Mouse (Mus musculus) MEL (cell line): ENCODE measurements around the gene Rnaset2a. TPM values are rescaled to one million over a fixed set of nuclear protein-coding genes. Genes with fewer than 3 reads are reported as not detected.

ENCODE experiments used
- DNase-seq: peaks from one replicate; pipeline ENCODE4 v3.0.0; 2011; ENCODE audit warnings: low read depth, low spot score
- H3K27ac ChIP-seq: 2 replicates; pipeline ENCODE4 v1.5.1; 2012; ENCODE audit warnings: low read depth, mild to moderate bottlenecking, control low read depth, low read length, moderate library complexity; ENCODE audit not compliant: control insufficient read depth
- H3K27me3 ChIP-seq, 2 experiments: fragments of 150-350 bp in 1 of 2; sonication (generic) in 1 of 2; 2 replicates each; pipeline ENCODE4 v1.6.1; 2012; ENCODE audit warnings: low read length in 2 of 2, mild to moderate bottlenecking in 2 of 2, improper control_type of control experiment in 1 of 2, moderate library complexity in 1 of 2; ENCODE audit not compliant: insufficient read depth in 2 of 2, control insufficient read depth in 1 of 2
- H3K36me3 ChIP-seq, 2 experiments: 2 replicates each; pipeline ENCODE4 v1.6.1; 2012 to 2014; ENCODE audit warnings: low read length in 2 of 2, improper control_type of control experiment in 1 of 2, inconsistent platforms in 1 of 2, mild to moderate bottlenecking in 1 of 2; ENCODE audit not compliant: insufficient read depth in 2 of 2, control insufficient read depth in 1 of 2
- H3K4me1 ChIP-seq, 2 experiments: fragments of 150-350 bp in 1 of 2; sonication (generic) in 1 of 2; 2 replicates each; pipeline ENCODE4 v1.6.1; 2012; ENCODE audit warnings: low read length in 2 of 2, improper control_type of control experiment in 1 of 2, mild to moderate bottlenecking in 1 of 2; ENCODE audit not compliant: insufficient read depth in 2 of 2, control insufficient read depth in 1 of 2
- H3K4me3 ChIP-seq, 2 experiments: fragments of 150-350 bp in 1 of 2; sonication (generic) in 1 of 2; 2 replicates each; pipeline ENCODE4 v1.5.1; 2012; ENCODE audit warnings: low read depth in 2 of 2, low read length in 2 of 2, mild to moderate bottlenecking in 2 of 2, moderate library complexity in 2 of 2, control low read depth in 1 of 2, improper control_type of control experiment in 1 of 2; ENCODE audit not compliant: control insufficient read depth in 1 of 2, insufficient read depth in 1 of 2
- H3K79me2 ChIP-seq: 2 replicates; pipeline ENCODE4 v1.6.1; 2012; ENCODE audit warnings: mild to moderate bottlenecking, low read length, moderate library complexity; ENCODE audit not compliant: control insufficient read depth, poor library complexity, insufficient read depth
- H3K9ac ChIP-seq: 2 replicates; pipeline ENCODE4 v1.6.1; 2012; ENCODE audit warnings: low read depth, mild to moderate bottlenecking, control low read depth, low read length, moderate library complexity; ENCODE audit not compliant: control insufficient read depth, poor library complexity, severe bottlenecking
- H3K9me3 ChIP-seq: fragments of 150-350 bp; sonication (generic); replicated peaks from 2 replicates; pipeline ENCODE4 v1.6.1; 2012; ENCODE audit warnings: mild to moderate bottlenecking, low read length, improper control_type of control experiment, moderate library complexity; ENCODE audit not compliant: insufficient read depth
- CTCF ChIP-seq, 3 experiments: IDR thresholded peaks in 2 of 3; conservative IDR thresholded peaks in 1 of 3; 2 replicates each; pipeline ENCODE4 v1.5.1; 2011 to 2012; ENCODE audit warnings: low read length in 3 of 3, low read depth in 2 of 3, mild to moderate bottlenecking in 2 of 3, improper control_type of control experiment in 1 of 3, inconsistent platforms in 1 of 3, mixed read lengths in 1 of 3, moderate library complexity in 1 of 3; ENCODE audit not compliant: control insufficient read depth in 1 of 3, insufficient read depth in 1 of 3, poor library complexity in 1 of 3, severe bottlenecking in 1 of 3
- E2F4 ChIP-seq: IDR thresholded peaks from 2 replicates; pipeline ENCODE4 v1.6.1; 2011; ENCODE audit warnings: low read depth, low read length, improper control_type of control experiment, borderline replicate concordance
- ELF1 ChIP-seq: IDR thresholded peaks from 2 replicates; pipeline ENCODE4 v1.6.1; 2014; ENCODE audit warnings: low read depth, mild to moderate bottlenecking, inconsistent platforms, low read length, improper control_type of control experiment, moderate library complexity
- ETS1 ChIP-seq: IDR thresholded peaks from 2 replicates; pipeline ENCODE4 v1.6.1; 2012; ENCODE audit warnings: low read depth, mild to moderate bottlenecking, inconsistent platforms, low read length, improper control_type of control experiment, moderate library complexity
- GABPA ChIP-seq: IDR thresholded peaks from 2 replicates; pipeline ENCODE4 v1.6.1; 2012; ENCODE audit warnings: low read depth, mild to moderate bottlenecking, inconsistent platforms, low read length, improper control_type of control experiment, moderate library complexity
- KAT2A ChIP-seq: conservative IDR thresholded peaks from 2 replicates; pipeline ENCODE4 v1.6.1; 2012; ENCODE audit warnings: low read depth, low read length, improper control_type of control experiment, inconsistent platforms
- MAFK ChIP-seq: IDR thresholded peaks from 2 replicates; pipeline ENCODE4 v1.6.1; 2011; ENCODE audit warnings: low read depth, mild to moderate bottlenecking, low read length, improper control_type of control experiment, borderline replicate concordance
- MAX ChIP-seq: IDR thresholded peaks from 2 replicates; pipeline ENCODE4 v1.6.1; 2011; ENCODE audit warnings: low read length, improper control_type of control experiment
- MEF2A ChIP-seq: IDR thresholded peaks from 2 replicates; pipeline ENCODE4 v1.6.1; 2014; ENCODE audit warnings: low read depth, mild to moderate bottlenecking, inconsistent platforms, low read length, improper control_type of control experiment; ENCODE audit not compliant: poor library complexity, insufficient replicate concordance, severe bottlenecking; ENCODE audit errors: extremely low read depth
- MXI1 ChIP-seq: IDR thresholded peaks from 2 replicates; pipeline ENCODE4 v1.6.1; 2011; ENCODE audit warnings: mild to moderate bottlenecking, low read depth, low read length, improper control_type of control experiment
- MYB ChIP-seq: IDR thresholded peaks from 2 replicates; pipeline ENCODE4 v1.6.1; 2011; ENCODE audit warnings: mild to moderate bottlenecking, low read depth, low read length, improper control_type of control experiment
- MYC ChIP-seq: IDR thresholded peaks from 2 replicates; pipeline ENCODE4 v1.6.1; 2011; ENCODE audit warnings: low read depth, mild to moderate bottlenecking, low read length, improper control_type of control experiment, moderate library complexity
- NELFE ChIP-seq: IDR thresholded peaks from 2 replicates; pipeline ENCODE4 v1.6.1; 2011; ENCODE audit warnings: low read depth, low read length, improper control_type of control experiment
- NRF1 ChIP-seq: IDR thresholded peaks from 2 replicates; pipeline ENCODE4 v1.6.1; 2014; ENCODE audit warnings: low read depth, mild to moderate bottlenecking, inconsistent platforms, low read length, improper control_type of control experiment, moderate library complexity; ENCODE audit not compliant: poor library complexity, insufficient read depth, severe bottlenecking
- SIN3A ChIP-seq: IDR thresholded peaks from 2 replicates; pipeline ENCODE4 v1.6.1; 2012; ENCODE audit warnings: low read length, improper control_type of control experiment, inconsistent platforms
- TAL1 ChIP-seq: IDR thresholded peaks from 2 replicates; pipeline ENCODE4 v1.6.1; 2012; ENCODE audit warnings: mild to moderate bottlenecking, inconsistent platforms, low read length, moderate library complexity, mixed read lengths
- TBP ChIP-seq: IDR thresholded peaks from 2 replicates; pipeline ENCODE4 v1.8.0; 2011; ENCODE audit warnings: low read depth, low read length, improper control_type of control experiment
- ZC3H11A ChIP-seq: IDR thresholded peaks from 2 replicates; pipeline ENCODE4 v1.6.1; 2012; ENCODE audit warnings: low read depth, mild to moderate bottlenecking, inconsistent platforms, low read length, improper control_type of control experiment
- ZMIZ1 ChIP-seq: IDR thresholded peaks from 2 replicates; pipeline ENCODE4 v1.6.1; 2012; ENCODE audit warnings: low read depth, mild to moderate bottlenecking, inconsistent platforms, low read length, improper control_type of control experiment, moderate library complexity
- polyA plus RNA-seq, 2 experiments: library from polyadenylated mRNA; stranded (reverse) in 1 of 2; unstranded in 1 of 2; fragments of >175 nt in 1 of 2; fragments of >200 nt in 1 of 2; gene quantifications; 2 replicates each; pipeline versions ENCODE4 v1.2.1 to v1.2.4; 2012; ENCODE audit warnings: low replicate concordance in 2 of 2, low read depth in 1 of 2; ENCODE audit not compliant: insufficient read length in 2 of 2, insufficient read depth in 1 of 2, missing spikeins in 1 of 2
- total RNA-seq: library from RNA; depleted of rRNA; stranded (reverse); fragments of 300-350 nt; gene quantifications from 2 replicates; pipeline ENCODE4 v1.2.3, GENCODE M21; 2012

Gene Rnaset2a
- total and polyA plus RNA-seq, 3 experiments = 11.6 to 49.3 TPM; not detected in 1

DNA sequence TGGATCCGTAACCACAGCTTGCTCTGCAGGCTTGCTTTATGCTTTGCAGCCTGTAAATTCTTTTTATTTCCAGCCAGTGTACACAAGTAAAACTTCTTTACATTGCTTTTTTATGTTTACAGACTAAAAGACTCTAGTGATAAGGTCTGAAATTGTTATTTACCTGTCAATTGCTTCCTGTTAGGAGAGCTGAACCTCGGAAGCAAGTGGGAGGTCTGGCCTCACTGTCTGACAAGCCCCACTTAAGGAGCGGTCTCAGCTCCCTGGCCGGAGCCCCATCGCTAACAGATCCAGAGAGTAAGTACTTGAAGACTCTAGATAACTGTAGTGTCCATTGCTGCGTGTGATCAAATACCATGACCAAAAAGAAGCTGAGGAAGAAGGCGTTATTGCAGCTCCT, 36.3 kb upstream of the Rnaset2a start:
- no peaks in the 10 kb centered on the region for H3K9me3 ChIP-seq
- DNase-seq = no peak
- TF ChIP-seq KAT2A (no peak), MAFK (no peak), SIN3A (no peak), MXI1 (no peak), TBP (no peak), CTCF (IDR thresholded peaks at IDR 0.05 in 2 of 3, conservative IDR thresholded peaks at IDR 0.05 in 1 of 3; ENCODE audit: control insufficient read depth in 1 of 3, insufficient read depth in 1 of 3, low read depth in 2 of 3, low read length in 3 of 3, poor library complexity in 1 of 3, severe bottlenecking in 1 of 3) (no peak)
- TF ChIP-seq, all 39 proteins: peak for 0
- Histone ChIP-seq H3K36me3 (peaks cover 0 to 33% of the 10 kb centered on the region in 2 experiments; a peak in 2 of 4 replicates), H3K9ac (no peak overlapping the region), H3K27ac (no peak overlapping the region), H3K27me3 (no peaks in the 10 kb centered on the region), H3K4me1 (no peaks in the 10 kb centered on the region), H3K4me3 (no peak overlapping the region), H3K79me2 (no peaks in the 10 kb centered on the region; the same call in 1 of the 2 replicates)

DNA sequence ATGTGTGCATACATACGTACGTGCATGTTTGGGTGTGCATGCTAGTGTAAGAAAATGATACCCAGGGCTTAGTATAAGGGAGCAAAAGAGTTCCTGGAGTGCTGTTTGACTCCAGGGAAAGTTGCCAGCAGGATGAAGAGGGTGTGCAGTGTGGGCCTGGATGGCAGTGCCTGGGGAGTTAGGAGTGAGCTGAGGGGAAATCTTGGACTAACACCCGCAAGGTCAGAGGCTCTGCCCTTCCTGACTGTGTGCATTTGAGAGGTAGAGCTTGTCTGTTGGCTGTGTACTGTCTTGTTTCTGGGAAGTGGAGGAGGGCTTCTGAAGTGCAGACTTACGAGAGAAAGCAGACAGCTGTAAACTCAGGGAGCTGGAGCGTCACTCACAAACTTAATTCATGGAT, 35.9 kb upstream of the Rnaset2a start:
- H3K9ac ChIP-seq = no peak overlapping the region
- H3K36me3 ChIP-seq = peaks cover 0 to 33% of the 10 kb centered on the region in 2 experiments; a peak in 2 of 4 replicates
- DNase-seq = no peak
- TF ChIP-seq TAL1 = no peak
- TF ChIP-seq CTCF (IDR thresholded peaks at IDR 0.05 in 2 of 3, conservative IDR thresholded peaks at IDR 0.05 in 1 of 3; ENCODE audit: control insufficient read depth in 1 of 3, insufficient read depth in 1 of 3, low read depth in 2 of 3, low read length in 3 of 3, poor library complexity in 1 of 3, severe bottlenecking in 1 of 3) = no peak
- no peak for TF ChIP-seq MYB
- TF ChIP-seq ZC3H11A = no peak
- no peak for TF ChIP-seq ZMIZ1
- no peak for TF ChIP-seq MAFK
- TF ChIP-seq ELF1 = no peak
- TF ChIP-seq MAX = no peak
- no peak for TF ChIP-seq MEF2A
- no peak for TF ChIP-seq NELFE
- TF ChIP-seq MYC = no peak
- no peak for TF ChIP-seq KAT2A
- no peak for TF ChIP-seq ETS1
- TF ChIP-seq GABPA = no peak
- no peak for TF ChIP-seq NRF1
- no peak for TF ChIP-seq E2F4
- H3K27me3 ChIP-seq = no peaks in the 10 kb centered on the region
- no peak overlapping the region for H3K27ac ChIP-seq
- H3K4me1 ChIP-seq = no peaks in the 10 kb centered on the region
- no peaks in the 10 kb centered on the region; the same call in 1 of the 2 replicates for H3K79me2 ChIP-seq
- no peaks in the 10 kb centered on the region for H3K9me3 ChIP-seq
- no peak overlapping the region for H3K4me3 ChIP-seq
